9 mouse cellular contexts compared by ENCODE assay signal in the genomic region with DNA sequence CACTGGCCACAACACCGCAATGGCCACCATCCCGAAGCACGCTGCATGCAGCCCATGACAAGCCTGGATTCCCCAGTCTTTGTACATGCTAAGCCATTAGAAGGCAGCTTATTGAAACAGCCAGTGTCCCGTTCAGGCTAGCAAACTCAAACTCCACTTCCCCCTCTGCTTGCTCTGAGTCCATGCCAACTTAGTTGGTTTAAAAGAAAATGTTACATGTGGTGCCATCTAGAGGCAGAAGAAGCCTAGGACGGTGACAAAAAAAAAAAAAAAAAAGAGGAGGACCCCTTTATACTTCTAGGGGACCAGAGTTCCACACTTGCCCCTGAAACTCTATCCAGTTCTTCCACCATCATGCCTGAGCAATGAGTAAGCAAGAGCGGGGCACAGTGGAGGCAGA.
DNase-seq lines count a peak whose midpoint lies in the region; ATAC-seq and TF ChIP-seq lines count a peak whose summit lies in the region.
"Had no signal": no experiment of that assay in that cellular context is flagged by ENCODE, and none has a peak within 500 bp of the region (broad histone marks: within the 10 kb centered on the region; RNA-seq: fewer than 3 reads in every experiment).

No protein-coding gene starts in this region.

- 63% methylated on average over 6 of the region's 6 CpGs for WGBS in forebrain, embryonic 13.5 days
- WGBS in forebrain, embryonic 10.5 days, result 76% methylated on average over 6 of the region's 6 CpGs
- 66% methylated on average over 6 of the region's 6 CpGs for WGBS in liver, adult 2 months
- 70% methylated on average over 6 of the region's 6 CpGs for WGBS in liver, embryonic 11.5 days

- H3K4me1 ChIP-seq in forebrain, embryonic 13.5 days, result peaks cover 7% of the 10 kb centered on the region
- H3K4me1 ChIP-seq in forebrain, embryonic 10.5 days, result no peaks in the 10 kb centered on the region
- peaks cover 3% of the 10 kb centered on the region for H3K4me1 ChIP-seq in liver, adult 2 months (ENCODE audit: control insufficient read depth, insufficient read depth, low read length)
- no peaks in the 10 kb centered on the region for H3K4me1 ChIP-seq in liver, embryonic 11.5 days (replicated peaks; ENCODE audit: control insufficient read depth, insufficient read depth, low read length)
- H3K4me1 ChIP-seq: liver, embryonic 12.5 days had no signal

- peaks cover 17% of the 10 kb centered on the region; the same call in 1 of the 2 replicates for H3K36me3 ChIP-seq in forebrain, embryonic 13.5 days (ENCODE audit: poor library complexity, severe bottlenecking)
- peaks cover 38% of the 10 kb centered on the region for H3K36me3 ChIP-seq in forebrain, embryonic 10.5 days (replicated peaks)
- H3K36me3 ChIP-seq in liver, adult 2 months (ENCODE audit: control insufficient read depth, insufficient read depth, low read length), result no peaks in the 10 kb centered on the region
- no peaks in the 10 kb centered on the region for H3K36me3 ChIP-seq in liver, embryonic 11.5 days (ENCODE audit: control insufficient read depth, insufficient read depth, low read length)
- H3K36me3 ChIP-seq: liver, embryonic 12.5 days had no signal

- H3K9me3 ChIP-seq in forebrain, embryonic 13.5 days (replicated peaks), result no peaks in the 10 kb centered on the region
- H3K9me3 ChIP-seq in forebrain, embryonic 10.5 days, result no peaks in the 10 kb centered on the region
- H3K9me3 ChIP-seq in liver, embryonic 11.5 days (ENCODE audit: control insufficient read depth, low read length), result no peaks in the 10 kb centered on the region
- H3K9me3 ChIP-seq: liver, embryonic 12.5 days had no signal

- no peak overlapping the region for H3K27ac ChIP-seq in forebrain, embryonic 13.5 days
- H3K27ac ChIP-seq in forebrain, embryonic 10.5 days, result no peak overlapping the region
- H3K27ac ChIP-seq in liver, adult 2 months (replicated peaks; ENCODE audit: insufficient read depth, low read depth, low read length), result no peak overlapping the region
- no peak overlapping the region for H3K27ac ChIP-seq in liver, embryonic 11.5 days (ENCODE audit: low read depth, low read length)
- H3K27ac ChIP-seq: liver, embryonic 12.5 days had no signal

- TF ChIP-seq CTCF in liver, adult 2 months (IDR thresholded peaks at IDR 0.05; ENCODE audit: low read depth, low read length), result no peak

- no peak overlapping the region for H3K9ac ChIP-seq in forebrain, embryonic 13.5 days
- no peak overlapping the region for H3K9ac ChIP-seq in liver, adult 2 months (ENCODE audit: low read depth, low read length)
- no peak overlapping the region for H3K9ac ChIP-seq in liver, embryonic 11.5 days (ENCODE audit: low read depth, low read length)
- H3K9ac ChIP-seq: liver, embryonic 12.5 days had no signal

- H3K79me2 ChIP-seq in liver, adult 2 months (ENCODE audit: control insufficient read depth, insufficient read depth, low read length), result no peaks in the 10 kb centered on the region

- no peak for TF ChIP-seq POLR2A in liver, adult 2 months (IDR thresholded peaks at IDR 0.05; ENCODE audit: extremely low read depth, insufficient read depth, low read length)

- H3K4me2 ChIP-seq in forebrain, embryonic 13.5 days, result no peak overlapping the region
- no peak overlapping the region for H3K4me2 ChIP-seq in liver, embryonic 11.5 days
- H3K4me2 ChIP-seq: liver, embryonic 12.5 days had no signal

- no peak overlapping the region for H3K4me3 ChIP-seq in forebrain, embryonic 13.5 days
- H3K4me3 ChIP-seq in forebrain, embryonic 10.5 days, result no peak overlapping the region
- no peak overlapping the region for H3K4me3 ChIP-seq in liver, adult 2 months (ENCODE audit: insufficient read depth, low read depth, low read length)
- no peak overlapping the region for H3K4me3 ChIP-seq in liver, embryonic 11.5 days (ENCODE audit: low read depth, low read length)
- H3K4me3 ChIP-seq: liver, embryonic 12.5 days had no signal

- no peaks in the 10 kb centered on the region for H3K27me3 ChIP-seq in forebrain, embryonic 13.5 days
- H3K27me3 ChIP-seq in forebrain, embryonic 10.5 days (ENCODE audit: poor library complexity, severe bottlenecking), result no peaks in the 10 kb centered on the region
- H3K27me3 ChIP-seq in liver, adult 2 months (ENCODE audit: control insufficient read depth, insufficient read depth, low read length), result no peaks in the 10 kb centered on the region
- no peaks in the 10 kb centered on the region for H3K27me3 ChIP-seq in liver, embryonic 11.5 days (replicated peaks; ENCODE audit: control insufficient read depth, insufficient read depth, low read length)
- H3K27me3 ChIP-seq: liver, embryonic 12.5 days had no signal

- DNase-seq in forebrain, embryonic 10.5 days (ENCODE audit: extremely low spot score, low spot score), result no peak
- peak; percentile 41 for DNase-seq in liver, adult 2 months (ENCODE audit: extremely low read depth, low read depth, low spot score)
- DNase-seq in liver, embryonic 11.5 days (ENCODE audit: low spot score), result no peak
- DNase-seq in adipocyte (ENCODE audit: low spot score), result peak; percentile 44
- peak; percentile 55 for DNase-seq in naive thymus-derived CD4-positive, alpha-beta T cell, adult 2 months (ENCODE audit: low read depth)
- no peak for DNase-seq in urinary bladder, postnatal 36 days (ENCODE audit: low spot score in 2 of 2)
- no peak for DNase-seq in right cerebral cortex, postnatal 10 days (ENCODE audit: low spot score in 2 of 2)

- ATAC-seq in forebrain, embryonic 13.5 days, result peak; percentile 48; the same call in 1 of the 2 replicates
- ATAC-seq in liver, embryonic 11.5 days (replicated peaks; ENCODE audit: low FRiP score), result no peak
- ATAC-seq: liver, embryonic 12.5 days had no signal

Comparison
In these comparisons a context has a peak if more than half of its experiments do, and no peak if none do; other contexts are left out.
1. DNase-seq: peak in liver, adult 2 months (single experiment), adipocyte (single experiment) and naive thymus-derived CD4-positive, alpha-beta T cell, adult 2 months (single experiment); none in forebrain, embryonic 10.5 days (single experiment), liver, embryonic 11.5 days (single experiment), urinary bladder, postnatal 36 days (0 of 2) and right cerebral cortex, postnatal 10 days (0 of 2).